Mouse (Mus musculus) left cerebral cortex, adult 18-20 months (tissue): ENCODE measurements around the gene Zfp26. TPM values are rescaled to one million over a fixed set of nuclear protein-coding genes. Genes with fewer than 3 reads are reported as not detected.

ENCODE experiments used
- total RNA-seq, 2 experiments: library from RNA; stranded (reverse); gene quantifications; 2 replicates each; pipeline ENCODE4 v1.2.3; 2021

Gene Zfp26
- total RNA-seq, 2 experiments from 2014 or later: 25.3 to 26.2 TPM

Other genes with a start within 250 kb of the Zfp26 start
- gene Olfr871, start 248.0 kb downstream of the Zfp26 start, total RNA-seq: not detected
- not detected for gene Olfr872, start 223.0 kb downstream of the Zfp26 start, total RNA-seq
- not detected for gene Olfr39, start 177.8 kb downstream of the Zfp26 start, total RNA-seq
- not detected for gene Olfr873, start 161.6 kb downstream of the Zfp26 start, total RNA-seq
- gene Olfr18, start 124.1 kb downstream of the Zfp26 start, total RNA-seq: not detected
- gene Zfp560, start 75.0 kb downstream of the Zfp26 start, total RNA-seq: 1 to 10 TPM; 8.8 to 9.9 TPM
- gene Zfp426, start 32.6 kb upstream of the Zfp26 start, total RNA-seq: 10 to 100 TPM; 30.6 to 30.8 TPM
- 10 to 100 TPM; 41.4 to 42.2 TPM for gene Zfp266, start 61.3 kb upstream of the Zfp26 start, total RNA-seq
- gene Zfp846, start 121.1 kb upstream of the Zfp26 start, total RNA-seq: 10 to 100 TPM; 14.9 to 17.6 TPM
- 100 to 1,000 TPM; 310 to 319 TPM for gene Ubl5, start 182.7 kb upstream of the Zfp26 start, total RNA-seq
- 10 to 100 TPM; 21.9 to 22.6 TPM for gene Fbxl12, start 184.6 kb upstream of the Zfp26 start, total RNA-seq
- 10 to 100 TPM; 40.4 to 42.3 TPM for gene Pin1, start 191.9 kb upstream of the Zfp26 start, total RNA-seq